Mouse (Mus musculus) ZHBTc4 (cell line): ENCODE measurements around the gene Il2ra.

Source experiments
- DNase-seq: peaks from one replicate; pipeline ENCODE4 v3.0.0-alpha.2; 2011; ENCODE audit warnings: low read depth, low spot score

Il2ra gene

GRCm38 (mm10) chr2:11653330-11653729, 10.7 kb downstream of the Il2ra start:
- DNase-seq: peak; percentile 23

GRCm38 (mm10) chr2:11653780-11654179, 11.2 kb downstream of the Il2ra start:
- no peak for DNase-seq

- no peak for DNase-seq
Observed at GRCm38 (mm10) chr2:11654990-11655931, 12.7 kb downstream of the Il2ra start.

- DNase-seq: no peak
Observed at GRCm38 (mm10) chr2:11657581-11657980, 15.0 kb downstream of the Il2ra start.

GRCm38 (mm10) chr2:11659263-11659662, 16.7 kb downstream of the Il2ra start:
- no peak for DNase-seq

- no peak for DNase-seq
Observed at GRCm38 (mm10) chr2:11662143-11662906, 19.7 kb downstream of the Il2ra start.

GRCm38 (mm10) chr2:11662907-11663230, 20.3 kb downstream of the Il2ra start:
- DNase-seq: no peak

GRCm38 (mm10) chr2:11663961-11664360, 21.4 kb downstream of the Il2ra start:
- DNase-seq: peak; percentile 80

- DNase-seq: peak; percentile 49
Observed at GRCm38 (mm10) chr2:11664367-11664766, 21.8 kb downstream of the Il2ra start.

GRCm38 (mm10) chr2:11664806-11665205, 22.2 kb downstream of the Il2ra start:
- no peak for DNase-seq

- no peak for DNase-seq
Observed at GRCm38 (mm10) chr2:11665326-11665725, 22.7 kb downstream of the Il2ra start.

- DNase-seq: peak; percentile 62
Observed at GRCm38 (mm10) chr2:11672144-11672543, 29.5 kb downstream of the Il2ra start.

- no peak for DNase-seq
Observed at GRCm38 (mm10) chr2:11679626-11680025, 37.0 kb downstream of the Il2ra start.

GRCm38 (mm10) chr2:11682712-11683111, 40.1 kb downstream of the Il2ra start:
- peak; percentile 27 for DNase-seq

- DNase-seq: no peak
Observed at GRCm38 (mm10) chr2:11686512-11686911, 43.9 kb downstream of the Il2ra start.

- DNase-seq: peak; percentile 32
Observed at GRCm38 (mm10) chr2:11687436-11687835, 44.8 kb downstream of the Il2ra start.

- DNase-seq: no peak
Observed at GRCm38 (mm10) chr2:11690201-11690890, 47.7 kb downstream of the Il2ra start.

GRCm38 (mm10) chr2:11693352-11693751, 50.7 kb downstream of the Il2ra start:
- no peak for DNase-seq

GRCm38 (mm10) chr2:11694104-11694503, 51.5 kb downstream of the Il2ra start:
- DNase-seq: no peak

GRCm38 (mm10) chr2:11695867-11696266, 53.3 kb downstream of the Il2ra start:
- DNase-seq: no peak

- DNase-seq: no peak
Observed at GRCm38 (mm10) chr2:11698994-11699393, 56.4 kb downstream of the Il2ra start.

GRCm38 (mm10) chr2:11699905-11700304, 57.3 kb downstream of the Il2ra start:
- peak; percentile 48 for DNase-seq
